Mouse (Mus musculus) bone marrow macrophage, adult 2 months (primary cell): ENCODE measurements around the gene Gata3. TPM values are rescaled to one million over a fixed set of nuclear protein-coding genes. Genes with fewer than 3 reads are reported as not detected.

Experiments
- H3K27ac ChIP-seq: 2 replicates; pipeline ENCODE4 v1.5.1; 2012; ENCODE audit warnings: low read depth, low read length; ENCODE audit not compliant: insufficient read depth
- H3K4me1 ChIP-seq: 2 replicates; pipeline ENCODE4 v1.6.1; 2012; ENCODE audit warnings: low read length; ENCODE audit not compliant: control insufficient read depth, insufficient read depth
- H3K4me3 ChIP-seq: 2 replicates; pipeline ENCODE4 v1.5.1; 2012; ENCODE audit warnings: mild to moderate bottlenecking, low read length, moderate library complexity; ENCODE audit not compliant: insufficient read depth
- CTCF ChIP-seq: IDR thresholded peaks from 2 replicates; pipeline ENCODE4 v1.5.1; 2012; ENCODE audit warnings: low read depth, mild to moderate bottlenecking, low read length, moderate library complexity
- POLR2A ChIP-seq: IDR thresholded peaks from 2 replicates; pipeline ENCODE4 v1.6.1; 2012; ENCODE audit warnings: mild to moderate bottlenecking, low read depth, low read length, borderline replicate concordance
- polyA plus RNA-seq: library from polyadenylated mRNA; stranded (reverse); fragments of >200 nt; gene quantifications from 2 replicates; pipeline ENCODE4 v1.2.4, GENCODE M21; 2012; ENCODE audit not compliant: missing spikeins, insufficient read depth, insufficient read length

Gata3 gene
- polyA plus RNA-seq, 1 experiment = not detected

DNA sequence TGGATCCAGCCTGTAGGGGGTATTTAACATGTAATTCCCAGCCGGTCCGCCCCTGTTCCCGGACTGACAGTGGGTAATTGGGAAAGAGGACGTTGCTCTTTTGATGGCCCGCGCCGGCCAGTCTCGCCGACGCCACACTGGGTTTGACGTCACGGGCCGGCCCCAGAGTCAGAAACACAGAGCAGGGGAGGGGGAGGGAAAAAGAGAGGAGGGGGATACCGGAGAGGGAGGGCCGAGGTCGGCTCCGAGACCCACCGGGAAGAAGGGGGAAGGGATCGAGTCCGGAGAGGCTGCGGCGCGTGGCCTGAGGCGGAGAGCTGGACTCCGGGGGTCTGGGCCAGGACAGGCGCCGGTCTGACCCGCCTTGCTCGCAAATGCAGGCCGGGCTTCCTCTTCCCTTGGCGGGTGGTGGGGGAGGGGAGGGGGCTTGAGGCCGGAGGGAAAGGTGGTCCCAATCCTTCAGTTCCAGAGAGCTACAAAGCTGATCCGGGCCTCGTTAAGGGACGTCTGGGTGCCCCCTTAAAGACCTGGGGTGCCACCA lies 8.7 kb downstream of the Gata3 start, which contains the start of gene 4930412O13Rik:
TSS of gene 4930412O13Rik (plus strand) at position 202 of the 541 bp plus-strand sequence.
- Histone ChIP-seq H3K4me3 (peak within 1 kb of the TSS; percentile 62), H3K4me1 (0 out of 2 replicates have a peak, but pooled peaks cover 4% of the 10 kb centered on the region), H3K27ac (no peak within 1 kb of the TSS)
- no peak for TF ChIP-seq POLR2A
- TF ChIP-seq CTCF = no peak

DNA sequence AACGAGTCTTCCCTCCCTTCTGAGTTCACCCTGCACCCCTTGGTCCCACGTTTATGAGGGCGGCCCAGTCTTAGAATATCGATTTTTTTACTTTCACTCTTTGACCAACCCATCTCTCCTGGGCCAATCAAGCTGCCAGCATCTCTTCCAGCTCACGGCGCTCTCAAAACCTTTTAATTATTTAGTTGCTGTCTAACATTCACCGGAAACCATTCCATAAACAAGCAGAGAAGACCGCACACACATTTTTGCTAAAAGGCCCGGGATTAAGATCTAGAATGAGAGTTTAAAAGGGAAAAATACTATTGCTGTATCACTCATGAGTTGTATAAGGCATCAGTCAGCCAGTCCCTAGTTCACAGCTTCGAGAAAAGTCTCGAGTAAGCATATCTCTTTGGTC lies 9.6 kb downstream of the Gata3 start:
- Histone ChIP-seq H3K27ac (no peak overlapping the region), H3K4me1 (0 out of 2 replicates have a peak, but pooled peaks cover 4% of the 10 kb centered on the region), H3K4me3 (peak overlapping the region; percentile 62)
- no peak for TF ChIP-seq POLR2A
- TF ChIP-seq CTCF = no peak

DNA sequence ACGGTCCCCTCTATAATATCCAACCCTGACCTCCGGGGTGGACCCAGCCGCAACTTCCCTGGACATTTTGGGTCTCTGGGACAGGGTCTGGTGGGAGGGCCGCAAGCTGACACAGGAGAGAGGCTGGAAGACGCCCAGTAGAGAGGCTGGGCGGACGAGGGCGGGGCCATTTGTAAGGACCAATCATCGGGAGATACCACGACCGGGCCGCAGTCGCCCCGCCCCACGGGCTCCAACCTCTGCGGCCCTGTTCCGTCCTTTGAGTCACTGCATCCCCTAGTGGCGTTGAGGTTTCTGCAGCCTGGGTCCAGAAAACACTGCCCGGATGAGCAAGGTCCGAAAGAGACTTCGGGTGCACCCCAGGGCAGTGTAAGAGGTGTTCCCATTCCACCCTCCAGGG lies 10.3 kb downstream of the Gata3 start:
- Histone ChIP-seq H3K27ac (no peak overlapping the region), H3K4me1 (0 out of 2 replicates have a peak, but pooled peaks cover 4% of the 10 kb centered on the region), H3K4me3 (peak overlapping the region; percentile 62)
- TF ChIP-seq POLR2A = no peak
- peak; percentile 63 for TF ChIP-seq CTCF

DNA sequence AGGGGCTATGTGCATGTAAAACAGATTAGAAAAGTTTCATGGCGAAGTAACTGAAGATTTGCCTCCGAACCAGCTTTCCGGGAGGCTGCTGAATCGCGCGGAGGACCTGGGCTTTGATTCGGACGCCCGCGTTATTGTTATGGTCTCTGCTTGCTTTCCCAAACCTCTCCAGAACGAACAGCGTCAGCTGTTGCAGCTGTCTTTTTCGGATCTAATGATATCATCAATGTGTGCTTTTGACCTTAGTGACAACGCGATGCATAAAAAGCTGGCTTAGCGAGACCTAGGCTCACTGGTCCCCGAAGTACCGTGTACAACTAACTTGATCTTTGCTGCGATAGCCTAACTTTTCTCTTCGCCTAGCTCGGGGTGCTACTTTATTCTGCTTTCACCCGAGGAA lies 10.7 kb downstream of the Gata3 start:
- Histone ChIP-seq H3K27ac (no peak overlapping the region), H3K4me1 (0 out of 2 replicates have a peak, but pooled peaks cover 4% of the 10 kb centered on the region), H3K4me3 (peak overlapping the region; percentile 62)
- TF ChIP-seq CTCF = no peak
- TF ChIP-seq POLR2A = no peak

DNA sequence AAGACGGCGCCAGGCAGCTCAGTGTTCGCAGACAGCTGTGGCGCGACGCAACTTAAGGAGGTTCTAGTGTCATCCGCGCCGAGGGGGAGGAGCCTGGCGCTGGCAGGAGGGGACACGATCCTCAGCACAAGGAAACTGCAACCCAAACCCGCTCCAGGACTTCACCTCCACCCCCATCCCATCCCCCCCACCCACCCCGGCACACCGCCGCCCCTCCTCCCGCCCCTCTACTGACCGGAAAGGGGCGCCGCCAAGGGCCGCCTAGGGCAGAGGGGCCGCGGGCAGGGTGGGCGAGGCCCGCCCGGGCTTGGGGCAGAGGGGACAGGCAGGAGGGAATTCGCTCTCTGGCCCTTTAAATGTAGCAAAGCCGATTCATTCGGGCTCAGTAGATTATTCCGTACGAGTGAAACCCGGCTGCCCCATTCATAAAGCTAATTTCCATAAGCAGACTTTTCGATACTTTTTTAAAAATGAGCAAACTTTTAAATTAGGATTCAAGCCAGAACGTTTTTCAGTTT lies 11.2 kb downstream of the Gata3 start:
- Histone ChIP-seq H3K4me1 (0 out of 2 replicates have a peak, but pooled peaks cover 4% of the 10 kb centered on the region), H3K4me3 (peak overlapping the region; percentile 62), H3K27ac (no peak overlapping the region)
- TF ChIP-seq CTCF (no peak), POLR2A (no peak)

DNA sequence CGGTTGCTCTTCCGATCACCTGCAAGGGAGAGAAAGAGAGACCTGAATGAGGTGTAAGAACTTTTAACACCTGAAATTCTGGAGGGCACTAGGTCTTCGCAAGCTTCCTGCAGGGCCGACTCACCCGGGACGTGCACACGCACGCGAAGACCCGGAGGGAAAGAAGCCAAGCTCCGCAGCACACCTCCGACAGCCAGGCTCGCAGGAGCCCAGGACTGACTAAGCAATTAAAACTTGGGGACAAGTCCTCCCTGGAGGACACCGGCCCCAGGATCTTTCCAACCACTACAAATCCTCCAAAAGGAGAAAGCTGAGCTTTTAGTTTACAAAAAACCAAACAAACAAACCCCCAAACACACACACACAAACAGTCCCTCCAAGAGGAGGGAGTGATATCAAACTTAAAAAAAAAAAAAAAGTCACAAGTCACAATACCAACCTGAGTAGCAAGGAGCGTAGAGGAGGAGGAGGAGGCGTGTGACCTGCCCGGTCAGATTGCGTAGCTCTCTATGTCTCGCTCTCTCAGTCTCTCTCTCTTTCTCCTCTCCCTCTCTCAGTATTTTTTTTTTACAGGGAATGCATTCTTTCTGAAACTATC lies 11.8 kb downstream of the Gata3 start:
- H3K27ac ChIP-seq = no peak overlapping the region

DNA sequence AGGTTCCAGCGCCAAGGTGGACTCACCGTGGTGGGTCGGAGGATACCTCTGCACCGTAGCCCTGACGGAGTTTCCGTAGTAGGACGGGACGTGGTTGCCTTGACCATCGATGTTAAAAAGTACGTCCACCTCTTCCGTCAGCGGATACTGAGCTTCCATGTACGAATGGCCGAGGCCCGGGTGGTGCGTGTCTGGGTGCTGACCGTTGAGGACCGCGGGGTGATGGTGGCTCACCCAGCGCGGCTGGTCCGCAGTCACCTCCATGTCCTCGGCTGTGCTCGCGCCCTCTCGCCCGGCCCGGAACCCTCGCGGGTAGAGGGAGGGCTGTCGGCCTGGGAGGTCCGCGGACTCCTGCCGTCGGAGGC lies 12.5 kb downstream of the Gata3 start:
- TF ChIP-seq CTCF (0 out of 2 replicates have a peak, but pooled peaks have one; percentile 6), POLR2A (no peak)
- peak overlapping the region; percentile 32 for H3K4me3 ChIP-seq
- 0 out of 2 replicates have a peak, but pooled peaks cover 6% of the 10 kb centered on the region for H3K4me1 ChIP-seq
- H3K27ac ChIP-seq = no peak overlapping the region

More for the DNA sequence above, 11.8 kb downstream of the Gata3 start:
- Histone ChIP-seq H3K4me1 (0 out of 2 replicates have a peak, but pooled peaks cover 4% of the 10 kb centered on the region), H3K4me3 (peak overlapping the region; percentile 62)
- no peak for TF ChIP-seq CTCF

DNA sequence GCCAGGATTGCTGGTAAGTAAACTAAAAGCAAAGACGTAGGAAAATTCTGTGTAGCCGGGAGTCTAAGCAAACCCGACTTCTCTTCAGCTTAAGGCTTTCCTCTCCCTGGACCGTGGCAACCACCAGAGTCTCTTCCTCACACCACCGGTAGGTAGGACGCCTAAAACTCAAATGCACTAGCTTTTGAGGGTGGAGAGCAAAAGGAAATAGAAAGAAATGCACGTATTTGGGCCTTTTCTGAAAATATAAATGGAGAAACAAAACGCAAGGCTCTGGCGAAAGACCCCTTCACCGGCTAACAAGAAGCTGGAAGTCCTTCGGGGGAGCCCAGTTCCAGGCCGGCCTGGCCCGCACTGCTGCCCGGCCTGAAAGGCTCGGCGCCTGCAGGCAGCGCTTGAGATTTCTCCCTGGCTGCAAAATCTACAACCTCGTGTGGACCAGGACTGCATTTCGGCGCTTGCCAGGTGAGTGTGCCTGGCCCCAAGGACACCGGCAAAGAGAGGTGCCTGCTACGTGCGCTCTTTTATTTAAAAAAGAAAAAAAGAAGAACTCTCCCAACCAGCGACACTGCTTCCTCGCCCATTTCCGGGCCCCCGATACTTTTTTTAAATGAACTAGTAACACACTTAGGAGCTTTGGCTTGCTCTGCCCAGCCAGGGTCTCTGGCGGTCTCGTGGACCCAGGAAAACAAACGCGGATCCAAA lies 13.1 kb downstream of the Gata3 start:
- H3K27ac ChIP-seq = no peak overlapping the region
- TF ChIP-seq POLR2A = no peak
- H3K4me3 ChIP-seq = peak overlapping the region; percentile 32
- H3K4me1 ChIP-seq = 0 out of 2 replicates have a peak, but pooled peaks cover 6% of the 10 kb centered on the region

DNA sequence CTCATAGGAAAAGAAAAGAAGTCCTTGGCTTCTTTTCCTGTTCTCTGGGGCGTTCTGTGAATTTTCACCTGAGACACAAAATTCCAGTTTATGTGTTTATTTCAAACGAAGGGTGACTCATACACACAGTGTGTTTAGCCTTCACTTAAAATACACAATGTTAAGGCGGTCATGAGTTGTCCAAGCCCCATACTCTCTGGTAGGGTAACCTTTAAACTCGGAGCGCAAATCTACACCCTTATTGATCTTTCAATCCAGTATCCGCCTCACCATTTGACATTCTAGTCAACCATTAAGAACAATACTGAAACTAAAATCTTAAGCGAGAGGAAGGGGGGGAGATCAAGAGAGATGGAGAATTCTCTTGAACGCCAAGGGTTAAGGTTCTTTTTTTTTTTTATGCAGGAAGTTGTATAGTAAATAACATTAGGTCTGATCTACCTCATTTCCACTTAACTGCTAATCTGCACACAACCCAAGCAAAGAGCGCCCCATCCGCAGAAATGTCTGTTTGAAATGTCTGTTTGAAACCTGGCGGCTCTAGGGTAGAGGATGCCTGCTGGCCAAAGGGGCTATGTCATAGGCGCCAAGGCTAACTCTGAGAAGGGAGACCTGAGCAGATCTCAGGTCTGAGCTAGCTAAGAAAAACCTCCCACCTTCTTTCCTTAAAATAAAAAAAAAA lies 14.0 kb downstream of the Gata3 start:
- TF ChIP-seq CTCF (no peak), POLR2A (no peak)
- H3K27ac ChIP-seq = no peak overlapping the region
- no peak overlapping the region for H3K4me3 ChIP-seq
- H3K4me1 ChIP-seq = 0 out of 2 replicates have a peak, but pooled peaks cover 6% of the 10 kb centered on the region
